Mouse (Mus musculus): Measurements from ENCODE around the gene Miga1. TPM values are rescaled to one million over a fixed set of nuclear protein-coding genes. Genes with fewer than 3 reads are reported as not detected.

The Miga1 gene
- polyA plus RNA-seq, 1 experiment from 2014 or later = 24.7 TPM

DNA sequence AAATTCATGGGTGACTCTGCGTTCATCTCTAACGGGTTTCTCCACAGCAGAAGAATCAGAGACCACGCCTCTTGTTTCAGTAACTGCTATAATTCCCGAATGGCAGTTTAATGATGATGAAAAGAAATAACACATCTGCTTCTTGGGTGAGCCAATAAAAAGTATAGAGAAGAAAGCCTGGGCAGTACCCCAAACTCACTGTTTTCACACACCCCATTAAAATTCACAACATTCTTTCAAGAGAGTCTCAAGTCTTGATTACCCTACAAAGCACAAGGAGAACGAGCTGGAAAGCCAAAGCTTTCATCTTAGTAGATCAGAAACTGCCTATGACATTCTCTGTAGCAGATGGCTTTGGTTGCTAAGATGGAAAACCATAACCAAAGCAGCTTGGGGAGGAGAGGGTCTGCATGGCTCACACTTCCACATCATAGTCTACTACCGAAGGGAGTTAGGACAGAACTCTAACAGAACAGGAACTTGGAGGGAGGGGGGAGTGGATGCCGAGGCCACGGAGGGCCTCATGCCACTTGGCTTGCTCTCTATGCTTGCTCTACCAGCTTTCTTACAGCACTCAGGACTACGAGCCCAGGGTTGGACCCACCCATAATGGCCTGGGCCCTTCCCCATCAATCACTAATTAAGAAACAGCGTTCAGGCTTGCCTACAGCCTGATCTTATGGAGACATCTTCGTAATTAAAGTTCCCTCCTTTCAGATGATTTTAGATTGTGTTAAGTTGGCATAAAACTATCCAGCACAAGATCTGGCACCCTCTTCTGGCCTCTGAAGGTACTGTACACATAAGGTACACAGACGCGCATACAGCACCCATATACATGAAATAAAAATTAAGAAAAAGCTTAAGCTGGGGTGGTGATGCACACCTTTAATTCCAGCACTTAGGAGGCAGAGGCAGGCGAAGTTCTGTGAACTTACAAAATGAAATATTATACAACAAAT is 39.5 kb downstream of the Miga1 start:
- Histone ChIP-seq H3K9ac (no peak overlapping the region), H3K4me1 (peaks cover 4% of the 10 kb centered on the region; the same call in 1 of the 2 replicates), H3K4me2 (replicated peaks) (no peak overlapping the region), H3K36me3 (peaks cover 32% of the 10 kb centered on the region), H3K27ac (no peak overlapping the region), H3K27me3 (no peaks in the 10 kb centered on the region), H3K4me3 (no peak overlapping the region), H3K9me3 (no peaks in the 10 kb centered on the region)
- ATAC-seq (ENCODE audit: insufficient number of reproducible peaks, insufficient read depth, low FRiP score, low TSS enrichment) = no peak
- 86% methylated on average over 14 of the region's 14 CpGs for WGBS

DNA sequence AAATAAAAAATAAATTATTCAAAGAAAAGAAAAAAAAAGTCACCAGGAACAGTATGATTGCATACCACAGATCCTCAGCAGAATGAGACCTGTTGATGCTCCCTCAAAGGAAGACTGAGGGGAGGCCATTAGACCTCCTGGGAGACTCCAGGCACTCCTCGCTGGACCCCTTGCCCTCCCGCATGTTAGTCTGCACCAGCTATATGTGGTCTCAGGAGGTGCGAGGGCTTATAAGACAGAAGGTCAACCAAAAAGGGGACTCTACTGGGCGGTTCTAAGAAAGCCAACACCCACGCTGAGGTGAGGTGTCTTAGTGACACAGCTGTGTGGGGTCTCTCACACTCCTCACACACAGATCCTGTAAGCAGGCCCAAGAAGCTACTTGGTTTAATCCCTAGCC is 44.3 kb downstream of the Miga1 start:
- peaks cover 32% of the 10 kb centered on the region for H3K36me3 ChIP-seq
- H3K27ac ChIP-seq = no peak overlapping the region
- no peak for ATAC-seq (ENCODE audit: insufficient number of reproducible peaks, insufficient read depth, low FRiP score, low TSS enrichment)
- H3K4me1 ChIP-seq = peaks cover 7% of the 10 kb centered on the region; the same call in 1 of the 2 replicates
- no peaks in the 10 kb centered on the region for H3K9me3 ChIP-seq
- no peak overlapping the region for H3K4me3 ChIP-seq
- H3K9ac ChIP-seq = no peak overlapping the region
- no peak overlapping the region for H3K4me2 ChIP-seq (replicated peaks)
- 94% methylated on average over 5 of the region's 5 CpGs for WGBS
- no peaks in the 10 kb centered on the region for H3K27me3 ChIP-seq

DNA sequence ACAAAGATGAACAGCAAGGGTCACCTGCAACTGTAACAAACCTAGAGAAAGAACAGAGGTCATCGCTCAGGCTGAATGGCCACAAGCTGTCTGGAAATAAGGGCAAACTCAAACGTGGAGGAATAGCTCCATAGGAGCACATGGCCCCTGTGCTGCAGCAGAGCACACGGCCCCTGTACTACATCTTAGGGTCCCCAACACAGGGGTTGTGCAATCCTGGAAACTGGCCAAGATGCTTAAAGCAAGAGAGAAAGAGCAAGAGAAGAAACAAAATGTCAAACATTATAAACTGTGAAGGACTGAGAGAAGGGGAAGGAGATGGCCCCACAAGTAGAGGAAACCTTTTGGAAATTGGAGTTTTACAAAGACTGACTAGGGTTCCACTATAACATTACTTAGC is 45.8 kb downstream of the Miga1 start:
- H3K4me3 ChIP-seq = no peak overlapping the region
- no peaks in the 10 kb centered on the region for H3K9me3 ChIP-seq
- H3K9ac ChIP-seq = no peak overlapping the region
- no peaks in the 10 kb centered on the region for H3K27me3 ChIP-seq
- 63% methylated on average over 3 of the region's 3 CpGs for WGBS
- ATAC-seq (ENCODE audit: insufficient number of reproducible peaks, insufficient read depth, low FRiP score, low TSS enrichment) = no peak
- no peak overlapping the region for H3K4me2 ChIP-seq (replicated peaks)
- H3K36me3 ChIP-seq = peaks cover 26% of the 10 kb centered on the region
- H3K4me1 ChIP-seq = peaks cover 11% of the 10 kb centered on the region; the same call in 1 of the 2 replicates
- no peak overlapping the region for H3K27ac ChIP-seq

DNA sequence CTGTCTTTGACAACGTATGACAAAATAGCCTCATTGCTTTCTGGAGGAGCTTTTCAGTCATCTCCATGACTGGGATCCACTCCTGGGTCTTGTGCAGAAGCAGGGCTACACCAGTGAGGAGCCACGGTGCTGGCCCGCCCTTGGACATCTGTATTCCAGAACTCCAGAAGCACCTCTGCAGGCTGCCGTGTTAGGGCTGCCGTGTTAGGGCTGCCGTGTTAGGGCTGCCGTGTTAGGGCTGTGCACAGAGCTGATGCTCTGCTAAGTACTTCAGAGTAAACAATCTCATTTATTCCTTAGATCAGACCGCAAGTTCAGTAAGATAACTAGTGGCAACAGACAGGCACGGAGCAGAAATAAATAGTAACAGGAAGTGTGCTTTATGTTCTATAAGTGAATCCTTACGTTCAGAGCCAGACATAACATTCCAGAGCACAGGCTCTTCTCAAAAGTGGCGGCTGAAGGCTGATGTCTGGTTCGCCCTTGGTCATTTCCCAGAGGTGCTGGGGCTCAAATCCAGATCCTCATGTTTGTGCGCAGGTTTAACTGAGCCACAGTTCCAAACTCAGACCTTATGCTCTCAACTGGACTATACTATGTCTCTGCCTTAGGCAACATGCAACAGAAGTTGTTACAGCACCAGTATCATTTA is 46.6 kb downstream of the Miga1 start:
- no peak for ATAC-seq (ENCODE audit: insufficient number of reproducible peaks, insufficient read depth, low FRiP score, low TSS enrichment)

DNA sequence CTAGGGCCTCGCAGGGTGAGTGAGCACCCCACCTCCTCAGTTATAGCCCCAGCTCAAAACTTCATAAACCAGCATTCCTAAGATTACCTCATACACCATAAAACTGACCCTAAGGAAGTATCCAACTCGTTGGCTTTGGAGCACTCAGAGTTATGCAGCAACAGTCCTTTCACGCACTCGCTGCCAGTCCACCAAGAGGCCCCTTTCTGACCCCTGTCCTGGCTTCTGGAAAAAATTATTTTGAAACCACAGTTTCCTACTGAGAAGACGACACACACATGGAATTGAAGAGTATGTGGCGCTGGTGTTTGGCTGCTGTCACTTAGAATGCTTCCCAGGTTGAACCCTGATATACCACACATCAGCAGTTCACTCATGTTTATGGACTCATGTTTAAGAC is 48.3 kb downstream of the Miga1 start:
- Histone ChIP-seq H3K27me3 (no peaks in the 10 kb centered on the region), H3K4me3 (no peak overlapping the region), H3K9me3 (no peaks in the 10 kb centered on the region), H3K4me1 (peaks cover 11% of the 10 kb centered on the region; the same call in 1 of the 2 replicates), H3K27ac (no peak overlapping the region), H3K36me3 (peaks cover 28% of the 10 kb centered on the region), H3K9ac (no peak overlapping the region), H3K4me2 (replicated peaks) (no peak overlapping the region)
- no peak for ATAC-seq (ENCODE audit: insufficient number of reproducible peaks, insufficient read depth, low FRiP score, low TSS enrichment)
- WGBS = 62% methylated on average over 6 of the region's 6 CpGs

More for the DNA sequence above, 46.6 kb downstream of the Miga1 start:
- Histone ChIP-seq H3K4me3 (no peak overlapping the region), H3K27ac (no peak overlapping the region), H3K9me3 (no peaks in the 10 kb centered on the region), H3K27me3 (no peaks in the 10 kb centered on the region), H3K36me3 (peaks cover 32% of the 10 kb centered on the region), H3K9ac (no peak overlapping the region), H3K4me2 (replicated peaks) (no peak overlapping the region), H3K4me1 (peaks cover 11% of the 10 kb centered on the region; the same call in 1 of the 2 replicates)
- WGBS = 57% methylated on average over 13 of the region's 13 CpGs

DNA sequence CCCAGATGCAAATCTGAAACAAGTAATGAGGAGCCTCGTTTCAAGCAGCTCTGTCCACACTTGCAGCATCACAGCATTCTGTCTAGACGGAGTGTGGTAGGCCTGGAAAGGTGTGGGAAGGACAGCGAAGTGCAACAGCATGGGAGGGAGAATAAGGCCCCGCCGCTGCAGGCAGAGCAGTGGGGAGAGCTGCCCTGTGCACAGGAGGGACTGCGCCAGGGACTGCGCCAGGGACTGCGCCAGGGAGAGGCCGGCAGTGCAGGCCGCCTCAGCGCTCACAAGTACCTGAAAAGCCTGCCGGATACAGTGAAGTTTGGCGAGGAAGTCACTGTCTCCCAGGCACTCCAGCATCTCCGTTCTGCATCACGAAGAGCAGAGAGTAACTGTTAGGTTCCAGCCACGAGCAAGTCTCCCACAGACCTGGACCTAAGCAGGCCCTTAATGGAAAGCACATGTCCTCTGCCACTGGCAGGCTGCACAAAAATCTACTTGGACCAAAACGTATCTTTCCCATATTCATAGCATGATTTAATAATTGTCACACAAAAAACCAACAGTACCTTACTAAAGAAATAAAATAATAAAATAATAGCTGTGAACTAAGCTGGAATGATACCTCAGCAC is 49.9 kb downstream of the Miga1 start:
- H3K4me1 ChIP-seq = peaks cover 11% of the 10 kb centered on the region; the same call in 1 of the 2 replicates
- WGBS = 67% methylated on average over 17 of the region's 17 CpGs
- no peak overlapping the region; the same call in 1 of the 2 replicates for H3K9ac ChIP-seq
- no peak overlapping the region for H3K4me3 ChIP-seq
- no peaks in the 10 kb centered on the region for H3K9me3 ChIP-seq
- H3K27ac ChIP-seq = peak overlapping the region; percentile 76; the same call in 1 of the 2 replicates
- H3K36me3 ChIP-seq = peaks cover 23% of the 10 kb centered on the region
- no peaks in the 10 kb centered on the region for H3K27me3 ChIP-seq
- H3K4me2 ChIP-seq (replicated peaks) = no peak overlapping the region
- no peak for ATAC-seq (ENCODE audit: insufficient number of reproducible peaks, insufficient read depth, low FRiP score, low TSS enrichment)

DNA sequence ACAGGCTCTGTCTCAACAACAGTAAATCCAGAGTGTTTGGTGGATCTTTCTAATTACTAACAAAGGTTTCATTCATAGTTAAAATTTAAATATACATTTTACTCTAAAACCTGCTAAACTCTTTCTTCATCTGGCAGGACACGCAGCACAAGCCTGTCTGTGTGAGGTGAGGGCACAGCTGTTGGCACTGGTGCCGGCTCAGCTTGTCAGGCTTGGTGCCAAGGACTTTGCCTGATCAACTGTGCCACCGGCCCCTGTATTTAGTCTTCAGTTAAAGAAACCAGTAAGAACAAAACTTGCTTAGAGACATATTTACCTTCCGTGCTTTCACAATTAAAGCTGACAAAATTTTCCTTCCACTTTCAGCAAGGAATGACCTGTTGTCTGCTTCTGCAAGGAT is 51.5 kb downstream of the Miga1 start:
- Histone ChIP-seq H3K9me3 (no peaks in the 10 kb centered on the region), H3K4me3 (no peak overlapping the region), H3K9ac (no peak overlapping the region), H3K27ac (no peak overlapping the region), H3K36me3 (peaks cover 32% of the 10 kb centered on the region), H3K27me3 (no peaks in the 10 kb centered on the region), H3K4me2 (replicated peaks) (no peak overlapping the region), H3K4me1 (peaks cover 11% of the 10 kb centered on the region; the same call in 1 of the 2 replicates)
- no peak for ATAC-seq (ENCODE audit: insufficient number of reproducible peaks, insufficient read depth, low FRiP score, low TSS enrichment)
- 85% methylated on average over 4 of the region's 4 CpGs for WGBS

DNA sequence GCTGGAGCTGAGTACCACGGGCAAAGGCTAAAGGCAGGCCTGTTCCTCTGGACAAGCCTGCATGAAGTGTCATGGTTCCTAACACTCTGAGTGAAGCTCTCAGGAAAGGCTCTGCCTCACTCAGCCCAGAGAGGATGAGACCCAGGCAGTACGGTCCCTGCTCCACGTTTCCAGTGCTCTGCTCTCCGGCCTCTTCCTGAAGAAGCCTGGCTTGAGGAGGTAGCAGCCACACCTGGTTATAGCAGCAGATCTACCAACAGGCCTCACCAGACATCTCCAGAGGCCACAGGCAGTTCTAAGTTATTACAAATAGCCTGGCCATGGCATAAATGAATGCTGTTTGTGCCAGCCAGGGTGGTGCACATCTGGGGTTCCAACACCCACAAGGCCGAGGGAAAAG is 51.9 kb downstream of the Miga1 start:
- ATAC-seq (ENCODE audit: insufficient number of reproducible peaks, insufficient read depth, low FRiP score, low TSS enrichment) = no peak

DNA sequence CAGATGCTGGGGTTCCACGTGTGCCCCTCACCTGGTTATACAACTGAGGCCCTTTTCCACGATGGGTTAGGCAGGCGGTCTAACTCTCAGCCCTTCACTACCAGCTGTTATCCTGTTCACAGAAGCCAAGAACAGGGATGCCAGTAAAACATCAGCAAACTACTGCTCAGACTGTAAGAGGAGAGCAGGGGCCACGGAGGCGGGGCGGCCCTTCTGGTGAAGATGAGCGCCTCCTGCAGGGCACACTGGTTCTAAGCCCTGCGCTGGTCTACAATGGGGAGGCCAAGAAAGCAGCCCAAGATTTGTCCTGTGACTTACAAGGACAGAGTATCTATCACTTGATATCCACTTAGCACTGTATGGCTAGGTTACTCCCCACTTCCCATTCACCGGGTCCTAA is 52.4 kb downstream of the Miga1 start:
- Histone ChIP-seq H3K27ac (no peak overlapping the region), H3K36me3 (peaks cover 40% of the 10 kb centered on the region), H3K4me2 (replicated peaks) (no peak overlapping the region), H3K9ac (no peak overlapping the region), H3K4me1 (peaks cover 4% of the 10 kb centered on the region; the same call in 1 of the 2 replicates), H3K4me3 (no peak overlapping the region), H3K27me3 (no peaks in the 10 kb centered on the region), H3K9me3 (no peaks in the 10 kb centered on the region)
- 79% methylated on average over 9 of the region's 9 CpGs for whole genome bisulfite sequencing
- no peak for ATAC-seq (ENCODE audit: insufficient number of reproducible peaks, insufficient read depth, low FRiP score, low TSS enrichment)

More for the DNA sequence above, 51.9 kb downstream of the Miga1 start:
- H3K9ac ChIP-seq = no peak overlapping the region
- H3K27ac ChIP-seq = no peak overlapping the region
- H3K4me3 ChIP-seq = no peak overlapping the region
- WGBS = 93% methylated on average over 5 of the region's 5 CpGs
- H3K27me3 ChIP-seq = no peaks in the 10 kb centered on the region
- H3K36me3 ChIP-seq = peaks cover 36% of the 10 kb centered on the region
- H3K9me3 ChIP-seq = no peaks in the 10 kb centered on the region
- H3K4me1 ChIP-seq = peaks cover 7% of the 10 kb centered on the region; the same call in 1 of the 2 replicates
- H3K4me2 ChIP-seq (replicated peaks) = no peak overlapping the region

DNA sequence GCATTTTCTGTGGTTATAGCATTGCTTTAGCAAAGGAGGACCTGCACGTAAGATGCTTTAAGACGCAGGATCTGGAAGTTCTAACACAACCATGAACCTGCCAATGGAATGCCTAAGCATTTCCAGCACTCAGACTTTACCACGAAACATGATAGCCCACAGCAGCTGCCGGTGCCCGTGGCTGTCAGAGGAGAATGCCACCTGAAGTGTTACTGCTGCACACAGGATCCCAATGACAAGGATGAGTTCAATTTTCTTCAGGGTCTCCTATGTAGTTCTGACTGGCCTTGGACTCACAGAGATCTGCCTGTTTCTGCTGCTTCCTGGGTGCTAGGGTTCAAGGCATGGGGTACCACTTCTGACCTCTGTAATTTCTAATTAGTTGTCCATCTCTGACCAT is 55.4 kb downstream of the Miga1 start:
- no peaks in the 10 kb centered on the region for H3K27me3 ChIP-seq
- ATAC-seq (ENCODE audit: insufficient number of reproducible peaks, insufficient read depth, low FRiP score, low TSS enrichment) = no peak
- H3K4me2 ChIP-seq (replicated peaks) = no peak overlapping the region
- peaks cover 38% of the 10 kb centered on the region for H3K36me3 ChIP-seq
- H3K9me3 ChIP-seq = no peaks in the 10 kb centered on the region
- 57% methylated on average over 5 of the region's 5 CpGs for WGBS
- no peaks in the 10 kb centered on the region for H3K4me1 ChIP-seq
- no peak overlapping the region for H3K9ac ChIP-seq
- no peak overlapping the region for H3K27ac ChIP-seq
- H3K4me3 ChIP-seq = no peak overlapping the region

DNA sequence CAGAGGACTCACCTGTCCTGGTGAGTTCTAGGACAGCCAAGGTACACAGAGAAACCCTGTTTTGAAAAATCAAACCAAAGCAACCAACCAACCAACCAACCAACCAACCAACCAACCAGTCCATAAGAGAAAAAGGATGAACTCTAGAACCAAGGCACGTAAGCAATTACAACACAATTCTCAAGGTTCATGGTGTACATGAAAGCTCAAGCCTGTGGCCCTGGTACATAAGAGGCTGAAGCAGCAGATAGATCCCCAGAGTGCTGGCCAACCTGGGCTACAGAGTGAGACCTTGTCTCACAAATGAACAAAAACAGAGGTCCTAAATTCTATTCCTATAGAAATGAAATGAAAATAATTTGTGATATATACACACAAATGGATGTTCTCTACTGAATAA is 55.9 kb downstream of the Miga1 start:
- H3K27me3 ChIP-seq = no peaks in the 10 kb centered on the region
- no peak overlapping the region for H3K9ac ChIP-seq
- H3K4me3 ChIP-seq = no peak overlapping the region
- peaks cover 37% of the 10 kb centered on the region for H3K36me3 ChIP-seq
- H3K27ac ChIP-seq = no peak overlapping the region
- ATAC-seq (ENCODE audit: insufficient number of reproducible peaks, insufficient read depth, low FRiP score, low TSS enrichment) = no peak
- H3K4me1 ChIP-seq = no peaks in the 10 kb centered on the region
- H3K4me2 ChIP-seq (replicated peaks) = no peak overlapping the region
- WGBS = 100% methylated on average over 1 of the region's 1 CpGs
- no peaks in the 10 kb centered on the region for H3K9me3 ChIP-seq

Measured in embryonic facial prominence, embryonic 12.5 days (tissue).